Mouse (Mus musculus) splenic B cell, adult 2 months (primary cell): ENCODE results near the gene Apol6.

Source experiments
- DNase-seq: peaks from one replicate; pipeline ENCODE4 v3.0.0-alpha.2; 2011; ENCODE audit warnings: low read depth, low spot score
- H3K27me3 ChIP-seq: 2 replicates; pipeline ENCODE4 v1.6.1; 2012; ENCODE audit warnings: mild to moderate bottlenecking, low read length, moderate library complexity, mixed read lengths; ENCODE audit not compliant: control insufficient read depth, poor library complexity, insufficient read depth, severe bottlenecking
- H3K36me3 ChIP-seq: 2 replicates; pipeline ENCODE4 v1.6.1; 2012; ENCODE audit warnings: mild to moderate bottlenecking, low read length, moderate library complexity, mixed read lengths; ENCODE audit not compliant: control insufficient read depth, poor library complexity, insufficient read depth, severe bottlenecking

Gene Apol6

GRCm38 (mm10) chr15:77071501-77071900 is 27.0 kb downstream of the Apol6 start:
- no peak for DNase-seq

GRCm38 (mm10) chr15:77072556-77073163 is 28.1 kb downstream of the Apol6 start:
- Histone ChIP-seq H3K36me3 (no peaks in the 10 kb centered on the region), H3K27me3 (no peaks in the 10 kb centered on the region)
- no peak for DNase-seq

More at GRCm38 (mm10) chr15:77071501-77071900, 27.0 kb downstream of the Apol6 start:
- Histone ChIP-seq H3K27me3 (no peaks in the 10 kb centered on the region), H3K36me3 (no peaks in the 10 kb centered on the region)

- no peaks in the 10 kb centered on the region for H3K27me3 ChIP-seq
- no peak for DNase-seq
- H3K36me3 ChIP-seq: no peaks in the 10 kb centered on the region
These were observed 32.0 kb downstream of the Apol6 start for GRCm38 (mm10) chr15:77076523-77076922.

GRCm38 (mm10) chr15:77077906-77078305 is 33.4 kb downstream of the Apol6 start:
- no peak for DNase-seq
- Histone ChIP-seq H3K36me3 (no peaks in the 10 kb centered on the region), H3K27me3 (no peaks in the 10 kb centered on the region)

GRCm38 (mm10) chr15:77078786-77079185 is 34.3 kb downstream of the Apol6 start:
- no peak for DNase-seq
- Histone ChIP-seq H3K36me3 (no peaks in the 10 kb centered on the region), H3K27me3 (no peaks in the 10 kb centered on the region)

GRCm38 (mm10) chr15:77079256-77079822 is 34.8 kb downstream of the Apol6 start:
- no peaks in the 10 kb centered on the region for H3K36me3 ChIP-seq
- no peak for DNase-seq

GRCm38 (mm10) chr15:77079890-77080361 is 35.4 kb downstream of the Apol6 start:
- no peak for DNase-seq
- Histone ChIP-seq H3K27me3 (no peaks in the 10 kb centered on the region), H3K36me3 (no peaks in the 10 kb centered on the region)

More at GRCm38 (mm10) chr15:77079256-77079822, 34.8 kb downstream of the Apol6 start:
- H3K27me3 ChIP-seq: no peaks in the 10 kb centered on the region

GRCm38 (mm10) chr15:77080684-77081254 is 36.2 kb downstream of the Apol6 start:
- Histone ChIP-seq H3K36me3 (no peaks in the 10 kb centered on the region), H3K27me3 (no peaks in the 10 kb centered on the region)
- no peak for DNase-seq

- no peaks in the 10 kb centered on the region for H3K36me3 ChIP-seq
- H3K27me3 ChIP-seq: no peaks in the 10 kb centered on the region
- DNase-seq: no peak
These were observed 36.9 kb downstream of the Apol6 start for GRCm38 (mm10) chr15:77081454-77081853.

GRCm38 (mm10) chr15:77085818-77086217 is 41.3 kb downstream of the Apol6 start:
- DNase-seq: no peak
- no peaks in the 10 kb centered on the region for H3K36me3 ChIP-seq
- H3K27me3 ChIP-seq: no peaks in the 10 kb centered on the region

- DNase-seq: no peak
- no peaks in the 10 kb centered on the region for H3K36me3 ChIP-seq
- no peaks in the 10 kb centered on the region for H3K27me3 ChIP-seq
These were observed 42.0 kb downstream of the Apol6 start for GRCm38 (mm10) chr15:77086488-77086887.

- no peak for DNase-seq
- no peaks in the 10 kb centered on the region for H3K36me3 ChIP-seq
- no peaks in the 10 kb centered on the region for H3K27me3 ChIP-seq
These were observed 44.7 kb downstream of the Apol6 start for GRCm38 (mm10) chr15:77089249-77089648.

GRCm38 (mm10) chr15:77090531-77090930 is 46.0 kb downstream of the Apol6 start:
- no peak for DNase-seq
- Histone ChIP-seq H3K36me3 (no peaks in the 10 kb centered on the region), H3K27me3 (no peaks in the 10 kb centered on the region)

GRCm38 (mm10) chr15:77091394-77091793 is 46.9 kb downstream of the Apol6 start:
- DNase-seq: no peak
- Histone ChIP-seq H3K36me3 (no peaks in the 10 kb centered on the region), H3K27me3 (no peaks in the 10 kb centered on the region)

GRCm38 (mm10) chr15:77094431-77094830 is 49.9 kb downstream of the Apol6 start:
- H3K27me3 ChIP-seq: no peaks in the 10 kb centered on the region

More at GRCm38 (mm10) chr15:77094431-77094830, 49.9 kb downstream of the Apol6 start:
- no peaks in the 10 kb centered on the region for H3K36me3 ChIP-seq
- no peak for DNase-seq
